Mouse (Mus musculus): ENCODE measurements around the gene A630073D07Rik. TPM values are rescaled to one million over a fixed set of nuclear protein-coding genes. Genes with fewer than 3 reads are reported as not detected.
"Not testable (repeated sequence)": the region's sequence is repeated elsewhere in the genome, so short reads cannot be mapped to it uniquely, and the experiment has no call there.

A630073D07Rik gene
- polyA plus RNA-seq (2017; shearing (Covaris generic)), result not detected

- ATAC-seq, result no peak
These were observed at the start of gene A630073D07Rik for GRCm38 (mm10) chr6:132651426-132651825. TSS of gene A630073D07Rik (minus strand) at chr6:132651526.

GRCm38 (mm10) chr6:132700907-132701306 lies 49.6 kb upstream of the A630073D07Rik start, which contains the start of gene Tas2r121:
TSS of gene Tas2r121 (minus strand) at chr6:132701007.
- no peak for ATAC-seq

GRCm38 (mm10) chr6:132691596-132691995 lies 40.3 kb upstream of the A630073D07Rik start:
- not testable (repeated sequence) for ATAC-seq

- no peak for ATAC-seq
These were observed 5.3 kb upstream of the A630073D07Rik start, which contains the start of gene Tas2r120 for GRCm38 (mm10) chr6:132656653-132657052. TSS of gene Tas2r120 (plus strand) at chr6:132656953.

GRCm38 (mm10) chr6:132649399-132649798 lies 1.9 kb downstream of the A630073D07Rik start:
- ATAC-seq, result no peak

GRCm38 (mm10) chr6:132595613-132596012 lies 55.7 kb downstream of the A630073D07Rik start, which contains the start of gene Prp2:
TSS of gene Prp2 (plus strand) at chr6:132595913.
- ATAC-seq, result not testable (repeated sequence)

Other genes with a start within 250 kb of the A630073D07Rik start
- gene Prh1, start 81.7 kb downstream of the A630073D07Rik start, polyA plus RNA-seq (2017; shearing (Covaris generic)), result not detected
- gene Prp2, start 55.6 kb downstream of the A630073D07Rik start, polyA plus RNA-seq (2017; shearing (Covaris generic)), result not detected
- not detected for gene Tas2r120, start 5.4 kb upstream of the A630073D07Rik start, polyA plus RNA-seq (2017; shearing (Covaris generic))
- gene Tas2r121, start 49.5 kb upstream of the A630073D07Rik start, polyA plus RNA-seq (2017; shearing (Covaris generic)), result not detected
- gene Tas2r122, start 60.4 kb upstream of the A630073D07Rik start, polyA plus RNA-seq (2017; shearing (Covaris generic)), result not detected
- gene Tas2r115, start 86.5 kb upstream of the A630073D07Rik start, polyA plus RNA-seq (2017; shearing (Covaris generic)), result not detected
- not detected for gene Tas2r124, start 103.2 kb upstream of the A630073D07Rik start, polyA plus RNA-seq (2017; shearing (Covaris generic))
- not detected for gene Tas2r102, start 110.6 kb upstream of the A630073D07Rik start, polyA plus RNA-seq (2017; shearing (Covaris generic))
- gene Tas2r136, start 126.6 kb upstream of the A630073D07Rik start, polyA plus RNA-seq (2017; shearing (Covaris generic)), result not detected
- gene Tas2r117, start 151.3 kb upstream of the A630073D07Rik start, polyA plus RNA-seq (2017; shearing (Covaris generic)), result not detected
- not detected for gene Tas2r123, start 195.6 kb upstream of the A630073D07Rik start, polyA plus RNA-seq (2017; shearing (Covaris generic))
- not detected for gene Tas2r116, start 203.9 kb upstream of the A630073D07Rik start, polyA plus RNA-seq (2017; shearing (Covaris generic))
- not detected for gene Tas2r110, start 216.5 kb upstream of the A630073D07Rik start, polyA plus RNA-seq (2017; shearing (Covaris generic))
- not detected for gene Tas2r113, start 241.5 kb upstream of the A630073D07Rik start, polyA plus RNA-seq (2017; shearing (Covaris generic))

Measured in CD4-positive, CD25-positive, alpha-beta regulatory T cell, adult 4 months (primary cell).